Mouse (Mus musculus) stomach, postnatal 0 days (tissue): ENCODE measurements around the gene Hes2. TPM values are rescaled to one million over a fixed set of nuclear protein-coding genes. Genes with fewer than 3 reads are reported as not detected.

Experiments used
- ATAC-seq: fragments of 200-750 bp; cut with Nextera tagmentation; 2 replicates; pipeline ENCODE4 v1.8.0; 2017; ENCODE audit not compliant: low FRiP score, low TSS enrichment
- DNase-seq: peaks from one replicate; pipeline ENCODE4 v3.0.0-alpha.2; 2016; ENCODE audit warnings: low spot score
- H3K27ac ChIP-seq: fragments of 300-500 bp; sonication (generic); replicated peaks from 2 replicates; pipeline ENCODE4 v1.5.1; 2014; ENCODE audit warnings: mild to moderate bottlenecking, control low read depth
- H3K27me3 ChIP-seq: fragments of 300-500 bp; sonication (generic); 2 replicates; pipeline ENCODE4 v1.6.1; 2014; ENCODE audit warnings: low read length; ENCODE audit not compliant: control insufficient read depth, insufficient read depth
- H3K36me3 ChIP-seq: fragments of 300-500 bp; sonication (generic); 2 replicates; pipeline ENCODE4 v1.6.1; 2014; ENCODE audit warnings: low read length, mixed read lengths; ENCODE audit not compliant: control insufficient read depth, insufficient read depth
- H3K4me1 ChIP-seq: fragments of 300-500 bp; sonication (generic); replicated peaks from 2 replicates; pipeline ENCODE4 v1.6.1; 2014; ENCODE audit warnings: antibody characterized with exemption; ENCODE audit not compliant: control insufficient read depth, insufficient read depth
- H3K4me2 ChIP-seq: fragments of 300-500 bp; sonication (generic); replicated peaks from 2 replicates; pipeline ENCODE4 v1.6.1; 2014; ENCODE audit warnings: low read depth, mild to moderate bottlenecking, control low read depth, moderate library complexity
- H3K4me3 ChIP-seq: fragments of 300-500 bp; sonication (generic); 2 replicates; pipeline ENCODE4 v1.5.1; 2014; ENCODE audit warnings: low read depth, low read length, control low read depth
- H3K9ac ChIP-seq: fragments of 300-500 bp; sonication (generic); 2 replicates; pipeline ENCODE4 v1.6.1; 2014; ENCODE audit warnings: mild to moderate bottlenecking, low read length, control low read depth, mixed read lengths
- H3K9me3 ChIP-seq: fragments of 300-500 bp; sonication (generic); 2 replicates; pipeline ENCODE4 v1.6.1; 2016; ENCODE audit warnings: low read length; ENCODE audit not compliant: control insufficient read depth
- CTCF ChIP-seq: IDR thresholded peaks from 2 replicates; pipeline ENCODE4 v1.5.1; 2016; ENCODE audit warnings: antibody characterized with exemption, low read depth, mild to moderate bottlenecking, moderate library complexity
- EP300 ChIP-seq: optimal IDR thresholded peaks from 2 replicates; pipeline ENCODE3; 2016; ENCODE audit warnings: antibody characterized with exemption
- WGBS: fragments of 180-500 bp; shearing (Covaris S2); extraction: QIAGEN DNeasy Blood & Tissue Kit; methylation state at CpG from one replicate; pipeline ENCODE4 v1.1.7; 2014; 5-methylcytosine and 5-hydroxymethylcytosine counted together
- polyA plus RNA-seq: library from polyadenylated mRNA; unstranded; fragments of >200 nt; fragmentation: Nextera tagmentation; extraction: Ambion mirVana; gene quantifications from 2 replicates; pipeline ENCODE4 v1.2.1, GENCODE M21; 2015

Hes2 gene
- polyA plus RNA-seq, 1 experiment from 2014 or later, result 0.87 TPM

- Histone ChIP-seq H3K9ac (no peak overlapping the region), H3K9me3 (no peaks in the 10 kb centered on the region), H3K36me3 (no peaks in the 10 kb centered on the region), H3K4me1 (peaks cover 15% of the 10 kb centered on the region), H3K4me2 (peak overlapping the region; percentile 58; the same call in 1 of the 2 replicates), H3K27me3 (no peaks in the 10 kb centered on the region), H3K4me3 (no peak overlapping the region), H3K27ac (0 out of 2 replicates have a peak overlapping the region, but pooled peaks have one; percentile 95)
- DNase-seq (no peak), ATAC-seq (no peak)
- WGBS, result 67% methylated on average over 9 of the region's 9 CpGs
- TF ChIP-seq CTCF, result no peak
- TF ChIP-seq EP300, result no peak
Observed at GRCm38 (mm10) chr4:152187142-152187541, 28.5 kb downstream of the Hes2 start.

DNA sequence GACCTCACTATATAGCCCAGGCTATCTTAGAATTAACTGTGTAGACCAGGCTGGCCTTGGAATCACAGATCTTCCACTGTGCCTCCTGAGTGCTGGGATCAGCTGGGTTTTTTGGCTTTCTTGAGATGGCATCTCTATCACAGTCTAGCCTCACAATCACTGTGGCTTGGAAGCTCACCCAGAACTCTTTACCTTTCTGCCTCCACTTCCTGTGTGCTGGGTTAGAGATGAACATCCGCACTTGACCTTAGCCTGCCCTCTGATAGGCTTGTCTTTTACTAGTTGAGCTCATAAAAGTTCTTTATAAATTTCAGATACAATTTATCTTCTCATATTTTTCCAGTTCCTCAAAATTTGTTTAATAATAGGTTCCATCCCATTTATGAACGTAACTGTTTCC is 30.0 kb downstream of the Hes2 start:
- H3K9ac ChIP-seq, result no peak overlapping the region
- DNase-seq, result no peak

DNA sequence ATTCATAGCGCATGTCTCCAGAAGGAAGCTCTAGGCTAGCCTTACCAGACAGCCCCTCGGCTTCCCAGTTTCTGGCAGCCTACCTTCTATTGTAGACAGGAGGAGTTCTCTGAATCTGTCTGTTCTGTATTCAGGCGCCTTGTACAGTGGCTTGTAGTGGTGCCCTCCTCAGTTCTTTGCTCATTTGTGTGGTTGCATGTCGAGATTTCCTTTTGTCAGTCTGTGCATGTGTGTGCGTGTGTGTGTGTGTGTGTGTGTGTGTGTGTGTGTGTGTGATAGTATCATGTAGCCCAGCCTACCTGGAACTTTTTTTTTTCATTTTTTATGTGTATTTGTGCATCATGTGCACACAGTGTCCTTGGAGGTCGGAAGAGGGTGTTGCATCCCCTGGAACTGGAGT is 30.4 kb downstream of the Hes2 start:
- no peak overlapping the region for H3K4me2 ChIP-seq
- H3K27ac ChIP-seq, result no peak overlapping the region
- no peaks in the 10 kb centered on the region for H3K36me3 ChIP-seq
- no peaks in the 10 kb centered on the region for H3K27me3 ChIP-seq
- no peak overlapping the region for H3K4me3 ChIP-seq
- ATAC-seq (no peak), DNase-seq (no peak)
- H3K4me1 ChIP-seq, result peaks cover 15% of the 10 kb centered on the region
- no peaks in the 10 kb centered on the region for H3K9me3 ChIP-seq
- TF ChIP-seq CTCF, result no peak
- no peak for TF ChIP-seq EP300
- H3K9ac ChIP-seq, result no peak overlapping the region
- WGBS, result 87% methylated on average over 6 of the region's 6 CpGs

More for the DNA sequence above, 30.0 kb downstream of the Hes2 start:
- Histone ChIP-seq H3K36me3 (no peaks in the 10 kb centered on the region), H3K9me3 (no peaks in the 10 kb centered on the region), H3K4me1 (peaks cover 15% of the 10 kb centered on the region), H3K27ac (no peak overlapping the region), H3K4me2 (no peak overlapping the region), H3K4me3 (no peak overlapping the region), H3K27me3 (no peaks in the 10 kb centered on the region)
- TF ChIP-seq EP300, result no peak
- TF ChIP-seq CTCF, result no peak
- no peak for ATAC-seq
- 93% methylated on average over 2 of the region's 2 CpGs for WGBS

GRCm38 (mm10) chr4:152189691-152190090 is 31.0 kb downstream of the Hes2 start:
- Histone ChIP-seq H3K27me3 (no peaks in the 10 kb centered on the region), H3K9ac (no peak overlapping the region), H3K4me1 (peaks cover 15% of the 10 kb centered on the region), H3K9me3 (no peaks in the 10 kb centered on the region), H3K27ac (peak overlapping the region; percentile 40; the same call in 1 of the 2 replicates), H3K36me3 (no peaks in the 10 kb centered on the region), H3K4me3 (no peak overlapping the region), H3K4me2 (no peak overlapping the region)
- TF ChIP-seq EP300, result no peak
- no peak for TF ChIP-seq CTCF
- WGBS, result 82% methylated on average over 4 of the region's 4 CpGs
- ATAC-seq (no peak), DNase-seq (no peak)

- ATAC-seq, result no peak
- H3K27me3 ChIP-seq, result no peaks in the 10 kb centered on the region
Observed at GRCm38 (mm10) chr4:152190096-152190653, 31.5 kb downstream of the Hes2 start.

DNA sequence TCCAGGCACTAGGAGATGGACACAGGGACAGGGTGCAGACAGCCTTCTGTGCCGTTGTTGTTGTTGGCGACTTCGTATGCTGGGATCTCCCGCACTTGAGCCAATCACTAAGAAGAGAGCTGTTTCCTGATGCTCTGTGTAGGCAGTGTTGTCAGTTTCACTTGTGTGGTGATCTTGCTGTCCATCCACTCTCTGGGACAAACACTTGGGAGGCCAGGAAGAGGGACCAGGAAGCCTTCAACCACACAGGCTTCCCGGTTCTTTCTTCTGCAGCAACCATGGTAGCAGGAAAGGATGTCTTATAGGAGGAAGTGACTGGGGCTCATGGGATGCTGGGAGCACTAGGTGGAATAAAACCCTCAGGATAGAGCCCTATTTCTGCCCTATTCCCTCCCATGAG is 32.0 kb downstream of the Hes2 start:
- DNase-seq (no peak), ATAC-seq (no peak)
- Histone ChIP-seq H3K27me3 (no peaks in the 10 kb centered on the region), H3K27ac (peak overlapping the region; percentile 40; the same call in 1 of the 2 replicates), H3K36me3 (no peaks in the 10 kb centered on the region), H3K4me3 (no peak overlapping the region), H3K4me2 (no peak overlapping the region), H3K4me1 (peaks cover 9% of the 10 kb centered on the region), H3K9ac (no peak overlapping the region), H3K9me3 (no peaks in the 10 kb centered on the region)
- 73% methylated on average over 5 of the region's 5 CpGs for whole genome bisulfite sequencing
- TF ChIP-seq EP300, result no peak

More at GRCm38 (mm10) chr4:152190096-152190653, 31.5 kb downstream of the Hes2 start:
- TF ChIP-seq EP300, result no peak
- H3K4me1 ChIP-seq, result peaks cover 12% of the 10 kb centered on the region
- no peak overlapping the region for H3K4me3 ChIP-seq
- no peaks in the 10 kb centered on the region for H3K36me3 ChIP-seq
- peak overlapping the region; percentile 40; the same call in 1 of the 2 replicates for H3K27ac ChIP-seq
- no peaks in the 10 kb centered on the region for H3K9me3 ChIP-seq
- no peak for DNase-seq
- 62% methylated on average over 11 of the region's 11 CpGs for WGBS
- no peak overlapping the region for H3K9ac ChIP-seq
- H3K4me2 ChIP-seq, result no peak overlapping the region
